Mouse (Mus musculus): ENCODE measurements at regions not wholly inside any gene's neighbourhood (a gene's known extent, or its start where the extent isn't known, plus 50 kb on each side); places are given as distances from the start of the nearest gene placed in this dataset.

DNA sequence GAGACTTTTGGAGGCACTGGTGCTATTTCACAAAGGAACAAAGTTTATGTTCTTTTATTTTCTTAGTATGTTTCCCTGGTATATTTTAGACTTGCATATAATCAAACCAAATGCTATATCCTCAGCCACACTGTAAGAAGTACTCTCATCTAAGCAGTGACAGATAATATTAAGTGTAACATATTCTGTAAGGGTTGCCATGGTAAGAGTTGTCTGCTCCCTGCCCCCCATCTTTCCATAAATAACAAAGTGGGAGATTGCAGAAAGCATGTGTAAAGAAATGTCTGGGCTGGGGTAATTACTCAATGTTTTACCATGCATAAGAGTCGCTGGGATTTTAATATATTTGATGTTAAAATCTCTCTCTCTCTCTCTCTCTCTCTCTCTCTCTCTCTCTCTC lies 473.5 kb upstream of the Lcorl start:
- ATAC-seq (replicated peaks; ENCODE audit: low FRiP score, poor library complexity, severe bottlenecking): no peak
